Mouse (Mus musculus): ENCODE results near the gene Gpr157. TPM values are rescaled to one million over a fixed set of nuclear protein-coding genes. Genes with fewer than 3 reads are reported as not detected.
A peak's percentile ranks its signal among the peaks of the same experiment; 100 is the strongest.

Gene Gpr157
- total RNA-seq, 2 experiments from 2014 or later = 0.62 to 2.6 TPM

GRCm38 (mm10) chr4:150068216-150068615 is 18.9 kb upstream of the Gpr157 start:
- no peak for ATAC-seq (replicated peaks; ENCODE audit: poor library complexity, severe bottlenecking)

GRCm38 (mm10) chr4:150070136-150070535 is 17.0 kb upstream of the Gpr157 start:
- ATAC-seq (replicated peaks; ENCODE audit: poor library complexity, severe bottlenecking) = no peak

- ATAC-seq (replicated peaks; ENCODE audit: poor library complexity, severe bottlenecking) = no peak
These were observed 14.6 kb upstream of the Gpr157 start for GRCm38 (mm10) chr4:150072416-150073101.

- peak; percentile 54 for ATAC-seq (replicated peaks; ENCODE audit: poor library complexity, severe bottlenecking)
These were observed 14.1 kb upstream of the Gpr157 start for GRCm38 (mm10) chr4:150073102-150073473.

- no peak for ATAC-seq (replicated peaks; ENCODE audit: poor library complexity, severe bottlenecking)
These were observed 11.8 kb upstream of the Gpr157 start for GRCm38 (mm10) chr4:150075350-150075749.

- peak; percentile 97 for ATAC-seq (replicated peaks; ENCODE audit: poor library complexity, severe bottlenecking)
These were observed 11.0 kb upstream of the Gpr157 start for GRCm38 (mm10) chr4:150076147-150076546.

GRCm38 (mm10) chr4:150078646-150079045 is 8.5 kb upstream of the Gpr157 start:
- no peak for ATAC-seq (replicated peaks; ENCODE audit: poor library complexity, severe bottlenecking)

GRCm38 (mm10) chr4:150079244-150079643 is 7.9 kb upstream of the Gpr157 start:
- no peak for ATAC-seq (replicated peaks; ENCODE audit: poor library complexity, severe bottlenecking)

GRCm38 (mm10) chr4:150080330-150080967 is 6.7 kb upstream of the Gpr157 start:
- ATAC-seq (replicated peaks; ENCODE audit: poor library complexity, severe bottlenecking) = no peak

- no peak for ATAC-seq (replicated peaks; ENCODE audit: poor library complexity, severe bottlenecking)
These were observed 1.8 kb upstream of the Gpr157 start for GRCm38 (mm10) chr4:150085366-150085765.

- no peak for ATAC-seq (replicated peaks; ENCODE audit: poor library complexity, severe bottlenecking)
These were observed 364 bp upstream of the Gpr157 start for GRCm38 (mm10) chr4:150086841-150087160.

GRCm38 (mm10) chr4:150087890-150088530 is 845 bp downstream of the Gpr157 start:
- no peak for ATAC-seq (replicated peaks; ENCODE audit: poor library complexity, severe bottlenecking)

GRCm38 (mm10) chr4:150089121-150089520 is 2.0 kb downstream of the Gpr157 start:
- ATAC-seq (replicated peaks; ENCODE audit: poor library complexity, severe bottlenecking) = no peak

GRCm38 (mm10) chr4:150091887-150092582 is 4.9 kb downstream of the Gpr157 start:
- ATAC-seq (replicated peaks; ENCODE audit: poor library complexity, severe bottlenecking) = no peak

GRCm38 (mm10) chr4:150092583-150092902 is 5.4 kb downstream of the Gpr157 start:
- ATAC-seq (replicated peaks; ENCODE audit: poor library complexity, severe bottlenecking) = peak; percentile 24; the same call in 1 of the 2 replicates

GRCm38 (mm10) chr4:150093560-150094462 is 6.6 kb downstream of the Gpr157 start:
- ATAC-seq (replicated peaks; ENCODE audit: poor library complexity, severe bottlenecking) = peak; percentile 52; the same call in 1 of the 2 replicates

GRCm38 (mm10) chr4:150094463-150094789 is 7.3 kb downstream of the Gpr157 start:
- ATAC-seq (replicated peaks; ENCODE audit: poor library complexity, severe bottlenecking) = no peak

GRCm38 (mm10) chr4:150096309-150096708 is 9.1 kb downstream of the Gpr157 start:
- peak; percentile 26; the same call in 1 of the 2 replicates for ATAC-seq (replicated peaks; ENCODE audit: poor library complexity, severe bottlenecking)

GRCm38 (mm10) chr4:150097847-150098246 is 10.7 kb downstream of the Gpr157 start:
- ATAC-seq (replicated peaks; ENCODE audit: poor library complexity, severe bottlenecking) = no peak

GRCm38 (mm10) chr4:150098880-150099279 is 11.7 kb downstream of the Gpr157 start:
- peak; percentile 69 for ATAC-seq (replicated peaks; ENCODE audit: poor library complexity, severe bottlenecking)

Measured in granulocyte monocyte progenitor cell, adult 5-6 weeks (primary cell).